Mouse (Mus musculus): Measurements from ENCODE around the gene Urb2. TPM values are rescaled to one million over a fixed set of nuclear protein-coding genes. Genes with fewer than 3 reads are reported as not detected.

The Urb2 gene
- polyA plus RNA-seq, 1 experiment = 9.8 TPM

DNA sequence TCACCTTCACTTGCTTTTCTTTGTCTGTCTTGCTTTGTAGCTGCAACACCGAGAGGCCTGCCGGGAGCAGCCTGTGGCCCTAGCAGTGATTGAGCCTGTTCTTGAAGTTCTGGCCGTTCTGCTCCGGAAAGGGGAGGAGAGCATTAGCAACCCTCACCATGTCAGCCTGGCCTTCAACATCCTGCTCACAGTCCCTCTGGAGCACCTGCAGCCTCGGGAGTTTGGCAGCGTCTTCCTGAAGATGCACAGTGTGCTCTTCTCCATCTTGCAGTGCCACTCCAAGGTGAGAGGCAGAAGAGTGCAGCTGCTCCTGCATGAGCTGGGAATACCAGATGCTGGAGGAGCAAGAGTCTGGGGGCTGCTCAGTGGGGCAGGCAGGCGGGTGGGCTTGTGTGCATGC lies 16.8 kb downstream of the Urb2 start:
- no peaks in the 10 kb centered on the region for H3K27me3 ChIP-seq (ENCODE audit: control insufficient read depth, insufficient read depth, insufficient read length)
- H3K79me2 ChIP-seq (ENCODE audit: control insufficient read depth, insufficient read depth) = no peaks in the 10 kb centered on the region
- no peak overlapping the region for H3K4me3 ChIP-seq (ENCODE audit: insufficient read depth, poor library complexity, severe bottlenecking)
- H3K79me3 ChIP-seq (ENCODE audit: low read depth) = no peaks in the 10 kb centered on the region
- no peak overlapping the region for H3ac ChIP-seq (ENCODE audit: control insufficient read depth, insufficient read length, low read depth)
- peaks cover 77% of the 10 kb centered on the region for H3K36me3 ChIP-seq (ENCODE audit: control insufficient read depth, insufficient read depth)
- TF ChIP-seq CEBPB (IDR thresholded peaks at IDR 0.05; ENCODE audit: low read depth) (no peak), MAX (IDR thresholded peaks at IDR 0.05) (no peak), CTCF (IDR thresholded peaks at IDR 0.05; ENCODE audit: control insufficient read depth, insufficient read depth, insufficient read length) (no peak), MYOD1 (IDR thresholded peaks at IDR 0.05; ENCODE audit: control insufficient read depth, insufficient read length, low read depth) (no peak), FOSL1 (IDR thresholded peaks at IDR 0.05; ENCODE audit: insufficient read depth, low read length, poor library complexity, severe bottlenecking) (no peak), USF1 (IDR thresholded peaks at IDR 0.05; ENCODE audit: low read depth) (no peak), MYOG (IDR thresholded peaks at IDR 0.05; ENCODE audit: control insufficient read depth, extremely low read depth, insufficient read length) (no peak)

DNA sequence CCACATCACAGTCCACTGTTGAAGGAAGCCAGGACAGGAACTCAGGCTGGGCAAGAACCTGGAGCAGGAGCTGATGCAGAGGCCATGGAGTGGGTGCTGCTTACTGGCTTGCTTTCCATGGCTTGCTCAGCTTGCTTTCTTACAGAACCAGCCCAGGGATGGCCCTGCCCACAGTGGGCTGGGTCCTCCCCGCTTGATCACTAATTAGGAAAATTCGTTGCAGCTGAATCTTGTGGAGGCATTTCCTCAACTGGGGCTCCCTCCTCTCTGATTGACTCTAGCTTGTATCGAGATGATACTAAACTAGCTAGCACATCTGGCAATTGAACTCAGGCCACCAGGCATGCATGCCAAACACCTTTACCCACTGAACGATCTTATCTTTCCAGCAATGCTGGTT lies 18.0 kb downstream of the Urb2 start:
- peaks cover 80% of the 10 kb centered on the region for H3K36me3 ChIP-seq (ENCODE audit: control insufficient read depth, insufficient read depth)
- TF ChIP-seq MYOG (IDR thresholded peaks at IDR 0.05; ENCODE audit: control insufficient read depth, extremely low read depth, insufficient read length) = no peak
- TF ChIP-seq CTCF (IDR thresholded peaks at IDR 0.05; ENCODE audit: control insufficient read depth, insufficient read depth, insufficient read length) = no peak
- TF ChIP-seq CEBPB (IDR thresholded peaks at IDR 0.05; ENCODE audit: low read depth) = no peak
- no peak for TF ChIP-seq MYOD1 (IDR thresholded peaks at IDR 0.05; ENCODE audit: control insufficient read depth, insufficient read length, low read depth)
- no peak for TF ChIP-seq USF1 (IDR thresholded peaks at IDR 0.05; ENCODE audit: low read depth)
- TF ChIP-seq MAX (IDR thresholded peaks at IDR 0.05) = no peak
- no peak for TF ChIP-seq FOSL1 (IDR thresholded peaks at IDR 0.05; ENCODE audit: insufficient read depth, low read length, poor library complexity, severe bottlenecking)
- H3K79me3 ChIP-seq (ENCODE audit: low read depth) = no peaks in the 10 kb centered on the region
- no peaks in the 10 kb centered on the region for H3K27me3 ChIP-seq (ENCODE audit: control insufficient read depth, insufficient read depth, insufficient read length)
- no peak overlapping the region for H3K4me3 ChIP-seq (ENCODE audit: insufficient read depth, poor library complexity, severe bottlenecking)
- H3K79me2 ChIP-seq (ENCODE audit: control insufficient read depth, insufficient read depth) = no peaks in the 10 kb centered on the region
- H3ac ChIP-seq (ENCODE audit: control insufficient read depth, insufficient read length, low read depth) = no peak overlapping the region

DNA sequence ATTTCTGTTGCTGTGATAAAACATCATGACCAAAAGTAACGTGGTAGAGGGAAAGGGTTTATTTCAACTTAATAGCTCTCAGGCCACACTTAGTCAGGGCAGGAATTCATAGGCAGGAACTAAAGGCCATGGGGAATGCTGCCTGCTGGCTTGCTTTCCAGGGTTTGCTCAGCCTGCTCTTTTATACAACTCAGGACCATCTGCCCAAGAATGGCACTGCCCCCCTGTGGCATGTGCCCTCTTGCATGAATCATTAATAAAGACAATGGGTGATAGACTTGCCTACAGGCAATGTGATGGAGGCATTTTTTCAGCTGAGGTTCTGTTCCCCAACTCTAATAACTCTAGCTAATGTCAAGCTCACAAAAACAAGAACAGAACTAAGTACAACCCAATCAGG lies 20.9 kb downstream of the Urb2 start:
- no peak overlapping the region for H3K4me3 ChIP-seq (ENCODE audit: insufficient read depth, poor library complexity, severe bottlenecking)
- H3K79me3 ChIP-seq (ENCODE audit: low read depth) = no peaks in the 10 kb centered on the region
- no peaks in the 10 kb centered on the region for H3K27me3 ChIP-seq (ENCODE audit: control insufficient read depth, insufficient read depth, insufficient read length)
- H3K79me2 ChIP-seq (ENCODE audit: control insufficient read depth, insufficient read depth) = no peaks in the 10 kb centered on the region
- no peak overlapping the region for H3ac ChIP-seq (ENCODE audit: control insufficient read depth, insufficient read length, low read depth)
- TF ChIP-seq USF1 (IDR thresholded peaks at IDR 0.05; ENCODE audit: low read depth) (no peak), CTCF (IDR thresholded peaks at IDR 0.05; ENCODE audit: control insufficient read depth, insufficient read depth, insufficient read length) (no peak), CEBPB (IDR thresholded peaks at IDR 0.05; ENCODE audit: low read depth) (no peak), MAX (IDR thresholded peaks at IDR 0.05) (no peak), MYOG (IDR thresholded peaks at IDR 0.05; ENCODE audit: control insufficient read depth, extremely low read depth, insufficient read length) (no peak), MYOD1 (IDR thresholded peaks at IDR 0.05; ENCODE audit: control insufficient read depth, insufficient read length, low read depth) (no peak), FOSL1 (IDR thresholded peaks at IDR 0.05; ENCODE audit: insufficient read depth, low read length, poor library complexity, severe bottlenecking) (no peak)
- H3K36me3 ChIP-seq (ENCODE audit: control insufficient read depth, insufficient read depth) = peaks cover 77% of the 10 kb centered on the region

DNA sequence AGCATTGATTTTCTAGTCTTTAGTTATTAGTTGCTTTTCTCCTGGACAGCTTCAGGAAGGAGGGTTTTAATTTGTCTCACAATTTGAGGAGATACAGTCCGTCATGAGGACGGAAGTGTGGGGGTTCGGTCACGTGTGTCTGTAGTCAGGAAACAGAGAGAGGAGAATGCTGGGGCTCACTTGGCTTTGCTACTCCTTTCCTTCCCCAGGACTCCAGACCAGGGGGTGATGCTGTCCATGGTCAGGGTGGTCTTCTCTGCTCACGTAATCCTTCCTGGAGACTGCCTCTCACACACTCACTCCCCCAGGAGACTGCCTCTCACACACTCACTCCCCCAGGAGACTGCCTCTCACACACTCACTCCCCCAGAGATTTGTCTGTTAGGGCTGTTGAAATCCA lies 23.1 kb downstream of the Urb2 start:
- Histone ChIP-seq H3K4me3 (ENCODE audit: insufficient read depth, poor library complexity, severe bottlenecking) (no peak overlapping the region), H3K79me2 (ENCODE audit: control insufficient read depth, insufficient read depth) (no peaks in the 10 kb centered on the region), H3K36me3 (ENCODE audit: control insufficient read depth, insufficient read depth) (peaks cover 69% of the 10 kb centered on the region), H3K79me3 (ENCODE audit: low read depth) (no peaks in the 10 kb centered on the region), H3K27me3 (ENCODE audit: control insufficient read depth, insufficient read depth, insufficient read length) (no peaks in the 10 kb centered on the region), H3ac (ENCODE audit: control insufficient read depth, insufficient read length, low read depth) (no peak overlapping the region)
- TF ChIP-seq MYOD1 (IDR thresholded peaks at IDR 0.05; ENCODE audit: control insufficient read depth, insufficient read length, low read depth) = no peak
- no peak for TF ChIP-seq MAX (IDR thresholded peaks at IDR 0.05)
- no peak for TF ChIP-seq CEBPB (IDR thresholded peaks at IDR 0.05; ENCODE audit: low read depth)
- no peak for TF ChIP-seq MYOG (IDR thresholded peaks at IDR 0.05; ENCODE audit: control insufficient read depth, extremely low read depth, insufficient read length)

DNA sequence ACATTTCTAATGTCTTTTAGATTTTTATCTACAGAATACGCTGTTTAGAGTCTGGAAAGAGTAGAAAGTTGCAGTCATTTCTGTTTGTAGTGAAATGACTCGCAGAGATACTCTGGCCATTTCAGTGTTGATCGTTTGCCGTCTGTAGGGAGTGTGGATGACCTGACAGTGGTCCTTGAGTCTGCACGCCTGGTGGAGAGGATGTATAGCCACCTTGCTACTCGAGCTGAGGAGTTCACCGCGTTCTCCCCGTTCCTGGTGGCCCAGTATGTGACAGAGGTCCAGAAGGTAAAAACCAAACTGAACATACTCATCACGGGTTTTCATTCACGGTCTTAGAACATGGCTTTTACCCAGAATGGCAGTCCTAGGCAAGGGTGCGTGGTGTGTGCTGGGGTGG lies 23.6 kb downstream of the Urb2 start:
- no peaks in the 10 kb centered on the region for H3K27me3 ChIP-seq (ENCODE audit: control insufficient read depth, insufficient read depth, insufficient read length)
- TF ChIP-seq USF1 (IDR thresholded peaks at IDR 0.05; ENCODE audit: low read depth) (no peak), CEBPB (IDR thresholded peaks at IDR 0.05; ENCODE audit: low read depth) (no peak), FOSL1 (IDR thresholded peaks at IDR 0.05; ENCODE audit: insufficient read depth, low read length, poor library complexity, severe bottlenecking) (no peak), MYOG (IDR thresholded peaks at IDR 0.05; ENCODE audit: control insufficient read depth, extremely low read depth, insufficient read length) (no peak), CTCF (IDR thresholded peaks at IDR 0.05; ENCODE audit: control insufficient read depth, insufficient read depth, insufficient read length) (no peak), MAX (IDR thresholded peaks at IDR 0.05) (no peak), MYOD1 (IDR thresholded peaks at IDR 0.05; ENCODE audit: control insufficient read depth, insufficient read length, low read depth) (no peak)
- H3K79me2 ChIP-seq (ENCODE audit: control insufficient read depth, insufficient read depth) = no peaks in the 10 kb centered on the region
- H3K36me3 ChIP-seq (ENCODE audit: control insufficient read depth, insufficient read depth) = peaks cover 64% of the 10 kb centered on the region
- no peak overlapping the region for H3ac ChIP-seq (ENCODE audit: control insufficient read depth, insufficient read length, low read depth)
- no peak overlapping the region for H3K4me3 ChIP-seq (ENCODE audit: insufficient read depth, poor library complexity, severe bottlenecking)
- H3K79me3 ChIP-seq (ENCODE audit: low read depth) = no peaks in the 10 kb centered on the region

DNA sequence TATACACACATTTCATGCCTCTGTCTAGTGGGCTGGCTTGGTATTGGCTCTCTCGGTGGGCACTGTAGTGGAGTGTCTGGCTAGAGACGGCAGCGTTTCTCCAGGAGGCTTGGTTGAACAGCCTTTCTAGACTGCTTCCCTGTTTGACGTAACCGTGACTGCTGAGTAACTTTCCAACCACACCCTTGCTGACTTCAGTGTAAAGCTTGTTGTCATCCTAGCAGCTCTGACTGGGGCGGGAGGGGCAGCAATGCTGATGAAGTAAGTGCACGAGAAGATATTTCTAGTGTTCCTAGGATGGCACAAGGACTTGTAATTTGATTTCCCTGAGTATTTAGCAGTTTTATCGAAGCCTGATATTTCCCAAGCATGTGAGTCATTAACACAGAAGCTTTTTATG lies 24.5 kb downstream of the Urb2 start:
- TF ChIP-seq CEBPB (IDR thresholded peaks at IDR 0.05; ENCODE audit: low read depth) (no peak), CTCF (IDR thresholded peaks at IDR 0.05; ENCODE audit: control insufficient read depth, insufficient read depth, insufficient read length) (no peak), FOSL1 (IDR thresholded peaks at IDR 0.05; ENCODE audit: insufficient read depth, low read length, poor library complexity, severe bottlenecking) (no peak), MAX (IDR thresholded peaks at IDR 0.05) (no peak), MYOG (IDR thresholded peaks at IDR 0.05; ENCODE audit: control insufficient read depth, extremely low read depth, insufficient read length) (no peak), USF1 (IDR thresholded peaks at IDR 0.05; ENCODE audit: low read depth) (no peak), MYOD1 (IDR thresholded peaks at IDR 0.05; ENCODE audit: control insufficient read depth, insufficient read length, low read depth) (no peak)
- H3K36me3 ChIP-seq (ENCODE audit: control insufficient read depth, insufficient read depth) = peaks cover 58% of the 10 kb centered on the region
- no peak overlapping the region for H3ac ChIP-seq (ENCODE audit: control insufficient read depth, insufficient read length, low read depth)
- no peaks in the 10 kb centered on the region for H3K27me3 ChIP-seq (ENCODE audit: control insufficient read depth, insufficient read depth, insufficient read length)
- H3K4me3 ChIP-seq (ENCODE audit: insufficient read depth, poor library complexity, severe bottlenecking) = no peak overlapping the region
- H3K79me2 ChIP-seq (ENCODE audit: control insufficient read depth, insufficient read depth) = no peaks in the 10 kb centered on the region
- H3K79me3 ChIP-seq (ENCODE audit: low read depth) = no peaks in the 10 kb centered on the region

Data from C2C12 (cell line).